Mouse (Mus musculus) layer of hippocampus, postnatal 36 days (tissue): ENCODE measurements around the gene Gdap2. TPM values are rescaled to one million over a fixed set of nuclear protein-coding genes. Genes with fewer than 3 reads are reported as not detected.

Experiments used
- total RNA-seq, 2 experiments: library from RNA; stranded (reverse); gene quantifications; 2 replicates each; pipeline ENCODE4 v1.2.3; 2021

Gene Gdap2
- total RNA-seq, 2 experiments from 2014 or later: 39.9 to 44.1 TPM

Other genes starting within 250 kb of the Gdap2 start
- gene Wdr3, start within 50 bp of the Gdap2 start, total RNA-seq: 10 to 100 TPM; 20.7 to 24.7 TPM